Mouse (Mus musculus): ENCODE data around the gene Atp2c2.

GRCm38 (mm10) chr8:119781086-119781840, 81.5 kb downstream of the Atp2c2 start:
- no peak for TF ChIP-seq CTCF (IDR thresholded peaks at IDR 0.05; ENCODE audit: insufficient read depth, low read depth, low read length)
- TF ChIP-seq POLR2A (IDR thresholded peaks at IDR 0.05; ENCODE audit: insufficient read depth, low read depth, low read length): no peak

Data from olfactory bulb, adult 2 months (tissue).